Mouse (Mus musculus) hindbrain, embryonic 14.5 days (tissue): ENCODE measurements around the gene Cdc42se2. TPM values are rescaled to one million over a fixed set of nuclear protein-coding genes. Genes with fewer than 3 reads are reported as not detected.

Source experiments
- polyA plus RNA-seq: library from polyadenylated mRNA; unstranded; fragments of >200 nt; fragmentation: Nextera tagmentation; extraction: Ambion mirVana; gene quantifications from 2 replicates; pipeline ENCODE4 v1.2.1, GENCODE M21; 2014

Gene Cdc42se2
- polyA plus RNA-seq, 1 experiment from 2014 or later, result 147 TPM

Other genes starting within 250 kb of the Cdc42se2 start
- gene Lyrm7, start 73.2 kb upstream of the Cdc42se2 start, polyA plus RNA-seq, result 11.8 and 12.6 TPM in 2 replicates
- 791 and 878 TPM in 2 replicates for gene Hint1, start 78.7 kb upstream of the Cdc42se2 start, polyA plus RNA-seq
- gene Gpx3, start 114.8 kb upstream of the Cdc42se2 start, polyA plus RNA-seq, result 67.6 and 73.6 TPM in 2 replicates
- 15.8 and 17.0 TPM in 2 replicates for gene Tnip1, start 175.2 kb upstream of the Cdc42se2 start, polyA plus RNA-seq
- gene Anxa6, start 245.8 kb upstream of the Cdc42se2 start, polyA plus RNA-seq, result 68.9 and 71.4 TPM in 2 replicates